Mouse (Mus musculus) ES-E14 (cell line): ENCODE results near the gene Ank2.

ENCODE experiments used
- CHD2 ChIP-seq: IDR thresholded peaks from 2 replicates; pipeline ENCODE4 v1.6.1; 2014; ENCODE audit warnings: mild to moderate bottlenecking, low read depth, low read length, inconsistent platforms
- ZC3H11A ChIP-seq: IDR thresholded peaks from 2 replicates; pipeline ENCODE4 v1.6.1; 2012; ENCODE audit warnings: low read depth, mild to moderate bottlenecking, inconsistent platforms, low read length, borderline replicate concordance

GRCm38 (mm10) chr3:127404371-127404770, 94.8 kb downstream of the Ank2 start:
- TF ChIP-seq ZC3H11A (no peak), CHD2 (no peak)
